Mouse (Mus musculus) lung, embryonic 14.5 days (tissue): ENCODE measurements around the gene Spata9. TPM values are rescaled to one million over a fixed set of nuclear protein-coding genes. Genes with fewer than 3 reads are reported as not detected.
A peak's percentile ranks its signal among the peaks of the same experiment; 100 is the strongest.

ENCODE experiments used
- ATAC-seq: fragments of 200-750 bp; cut with Nextera tagmentation; 2 replicates; pipeline ENCODE4 v1.8.0; 2017; ENCODE audit warnings: mild to moderate bottlenecking, moderate TSS enrichment, moderate library complexity; ENCODE audit not compliant: insufficient read depth
- DNase-seq: peaks from one replicate; pipeline ENCODE4 v3.0.0-alpha.2; 2015
- H3K27ac ChIP-seq: fragments of 300-500 bp; sonication (generic); 2 replicates; pipeline ENCODE4 v1.5.1; 2014; ENCODE audit warnings: low read depth, mild to moderate bottlenecking, moderate library complexity
- H3K27me3 ChIP-seq: fragments of 300-500 bp; sonication (generic); 2 replicates; pipeline ENCODE4 v1.6.1; 2014; ENCODE audit warnings: low read length, control low read depth; ENCODE audit not compliant: insufficient read depth
- H3K36me3 ChIP-seq: fragments of 300-500 bp; sonication (generic); 2 replicates; pipeline ENCODE4 v1.6.1; 2014; ENCODE audit warnings: control low read depth; ENCODE audit not compliant: insufficient read depth
- H3K4me1 ChIP-seq: fragments of 300-500 bp; sonication (generic); 2 replicates; pipeline ENCODE4 v1.6.1; 2014; ENCODE audit warnings: antibody characterized with exemption, control low read depth; ENCODE audit not compliant: insufficient read depth
- H3K4me2 ChIP-seq: fragments of 300-500 bp; sonication (generic); 2 replicates; pipeline ENCODE4 v1.6.1; 2014; ENCODE audit warnings: mild to moderate bottlenecking
- H3K4me3 ChIP-seq: fragments of 300-500 bp; sonication (generic); 2 replicates; pipeline ENCODE4 v1.5.1; 2014; ENCODE audit warnings: low read depth, low read length
- H3K9ac ChIP-seq: fragments of 300-500 bp; sonication (generic); 2 replicates; pipeline ENCODE4 v1.6.1; 2014
- H3K9me3 ChIP-seq: fragments of 300-500 bp; sonication (generic); 2 replicates; pipeline ENCODE4 v1.6.1; 2016; ENCODE audit warnings: low read depth, low read length, control low read depth
- CTCF ChIP-seq: IDR thresholded peaks from 2 replicates; pipeline ENCODE4 v1.5.1; 2016; ENCODE audit warnings: antibody characterized with exemption, low read depth
- WGBS: fragments of 180-500 bp; shearing (Covaris S2); extraction: QIAGEN DNeasy Blood & Tissue Kit; methylation state at CpG from one replicate; pipeline ENCODE4 v1.1.7; 2014; 5-methylcytosine and 5-hydroxymethylcytosine counted together
- polyA plus RNA-seq: library from polyadenylated mRNA; unstranded; fragments of >200 nt; fragmentation: Nextera tagmentation; extraction: Ambion mirVana; gene quantifications from 2 replicates; pipeline ENCODE4 v1.2.1, GENCODE M21; 2014

The Spata9 gene
- polyA plus RNA-seq, 1 experiment from 2014 or later = 0.82 TPM

GRCm38 (mm10) chr13:76018844-76019400 is 52.0 kb downstream of the Spata9 start:
- no peak overlapping the region for H3K9ac ChIP-seq
- TF ChIP-seq CTCF = no peak
- 48% methylated on average over 5 of the region's 5 CpGs for WGBS
- H3K9me3 ChIP-seq = no peaks in the 10 kb centered on the region
- H3K4me1 ChIP-seq = no peaks in the 10 kb centered on the region
- H3K27ac ChIP-seq = no peak overlapping the region
- peak; percentile 4 for DNase-seq
- peak overlapping the region; percentile 65 for H3K4me3 ChIP-seq
- ATAC-seq = peak; percentile 67
- H3K36me3 ChIP-seq = no peaks in the 10 kb centered on the region
- H3K4me2 ChIP-seq = peak overlapping the region; percentile 74
- H3K27me3 ChIP-seq = no peaks in the 10 kb centered on the region

DNA sequence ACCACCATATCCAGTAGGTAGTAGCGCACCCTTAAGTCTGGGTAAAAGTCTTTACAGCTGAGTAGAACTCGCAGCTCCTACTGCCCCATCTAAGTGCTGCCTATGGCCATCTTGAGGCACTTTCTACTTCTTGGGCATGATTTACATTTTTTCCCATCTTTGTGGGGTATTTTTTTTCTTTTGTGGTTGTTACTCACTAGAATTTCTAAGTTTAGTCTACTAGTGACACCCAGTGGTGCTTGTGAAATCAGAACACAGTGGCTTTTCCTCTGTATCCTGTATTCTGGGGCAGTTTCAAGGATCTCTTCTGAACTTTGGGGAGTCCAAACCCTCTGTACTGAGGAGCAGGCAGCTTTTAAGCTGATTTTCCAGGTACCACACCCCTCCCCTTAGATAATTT is 54.8 kb downstream of the Spata9 start:
- 91% methylated on average over 2 of the region's 2 CpGs for WGBS
- Histone ChIP-seq H3K9ac (no peak overlapping the region), H3K27ac (no peak overlapping the region), H3K9me3 (no peaks in the 10 kb centered on the region), H3K4me1 (no peaks in the 10 kb centered on the region), H3K36me3 (no peaks in the 10 kb centered on the region), H3K27me3 (no peaks in the 10 kb centered on the region), H3K4me3 (no peak overlapping the region), H3K4me2 (no peak overlapping the region)
- peak; percentile 71 for DNase-seq
- ATAC-seq = no peak
- TF ChIP-seq CTCF = peak; percentile 36; the same call in 1 of the 2 replicates

DNA sequence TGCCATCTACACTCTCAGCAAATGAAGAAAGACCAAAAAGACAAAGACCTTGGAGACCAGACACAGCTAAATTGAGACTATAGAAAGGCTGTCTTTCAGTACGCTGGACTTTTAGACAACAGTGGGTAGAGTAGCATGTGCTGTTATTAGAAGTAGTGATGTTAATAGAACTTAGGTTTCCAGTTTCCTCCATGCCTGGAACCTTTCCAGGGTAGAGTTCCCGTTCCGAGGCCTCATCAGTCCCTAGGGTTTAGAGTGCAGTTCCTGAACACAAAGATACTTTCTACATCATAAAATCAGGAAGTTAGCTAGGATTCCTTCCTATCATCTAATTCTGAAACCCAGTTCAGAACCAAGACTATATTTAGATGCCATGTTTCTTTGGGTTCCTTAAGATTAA is 57.6 kb downstream of the Spata9 start:
- H3K9me3 ChIP-seq = no peaks in the 10 kb centered on the region
- H3K4me1 ChIP-seq = no peaks in the 10 kb centered on the region
- no peaks in the 10 kb centered on the region for H3K36me3 ChIP-seq
- DNase-seq = peak; percentile 2
- WGBS = 69% methylated on average over 3 of the region's 3 CpGs
- H3K9ac ChIP-seq = no peak overlapping the region
- H3K27ac ChIP-seq = no peak overlapping the region
- TF ChIP-seq CTCF = no peak
- H3K27me3 ChIP-seq = no peaks in the 10 kb centered on the region
- no peak overlapping the region for H3K4me3 ChIP-seq
- H3K4me2 ChIP-seq = no peak overlapping the region
- ATAC-seq = no peak

DNA sequence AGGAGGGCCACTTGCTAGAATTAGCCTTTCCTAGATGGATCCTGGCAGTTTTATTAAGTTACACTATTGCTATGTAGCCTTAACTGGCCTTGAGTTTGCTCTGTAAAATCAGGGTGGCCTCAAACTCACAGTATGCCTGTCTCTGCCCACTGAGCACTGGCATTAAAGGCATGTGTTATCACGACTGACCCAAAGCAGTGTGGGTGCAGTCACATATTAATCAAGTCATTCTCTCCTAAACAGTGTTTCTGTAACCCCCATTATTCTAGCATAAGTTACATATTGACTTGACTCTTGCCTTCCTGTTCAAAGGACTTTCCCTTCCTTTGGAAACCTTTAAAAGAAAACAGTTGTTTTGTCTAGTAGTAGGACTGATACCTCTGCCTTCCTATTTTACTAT is 75.5 kb downstream of the Spata9 start:
- H3K27ac ChIP-seq = no peak overlapping the region
- H3K4me2 ChIP-seq = no peak overlapping the region
- no peak for TF ChIP-seq CTCF
- H3K27me3 ChIP-seq = no peaks in the 10 kb centered on the region
- no peak for ATAC-seq
- no peak for DNase-seq
- no peak overlapping the region for H3K4me3 ChIP-seq
- WGBS = 37% methylated on average over 1 of the region's 1 CpGs
- no peaks in the 10 kb centered on the region for H3K4me1 ChIP-seq
- no peak overlapping the region for H3K9ac ChIP-seq
- no peaks in the 10 kb centered on the region; the same call in 1 of the 2 replicates for H3K9me3 ChIP-seq
- H3K36me3 ChIP-seq = no peaks in the 10 kb centered on the region

DNA sequence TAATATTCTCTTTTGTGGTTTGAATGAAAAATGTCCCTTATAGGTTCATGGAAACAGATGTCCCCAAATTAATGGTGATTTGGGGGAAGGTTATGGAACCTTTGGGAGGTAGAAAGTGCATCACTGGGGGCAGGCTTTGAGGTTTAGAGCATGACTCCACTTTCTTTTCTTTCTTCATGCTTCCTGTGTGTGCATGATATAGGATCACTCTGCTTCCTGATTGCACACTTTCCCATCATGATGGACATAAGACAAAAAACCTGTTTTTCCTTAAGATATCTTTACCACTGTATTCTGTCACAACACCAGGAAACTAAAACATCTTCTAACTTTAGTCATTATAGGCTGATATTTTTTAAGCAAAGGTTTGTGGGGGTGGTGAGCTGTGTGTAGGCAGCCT is 78.0 kb downstream of the Spata9 start:
- Histone ChIP-seq H3K9me3 (no peaks in the 10 kb centered on the region; the same call in 1 of the 2 replicates), H3K4me2 (no peak overlapping the region), H3K27ac (no peak overlapping the region), H3K9ac (no peak overlapping the region), H3K36me3 (no peaks in the 10 kb centered on the region), H3K4me1 (no peaks in the 10 kb centered on the region), H3K27me3 (no peaks in the 10 kb centered on the region), H3K4me3 (no peak overlapping the region)
- no peak for DNase-seq
- no peak for ATAC-seq
- no peak for TF ChIP-seq CTCF

Other genes starting within 250 kb of the Spata9 start
- gene Glrx, start 127.3 kb upstream of the Spata9 start, polyA plus RNA-seq = 35.9 and 43.8 TPM in 2 replicates
- 49.2 and 52.4 TPM in 2 replicates for gene Rhobtb3, start 23.2 kb upstream of the Spata9 start, polyA plus RNA-seq
- gene Rfesd, start 51.6 kb downstream of the Spata9 start, polyA plus RNA-seq = 18.4 and 19.5 TPM in 2 replicates
- 0.13 TPM in 1 of 2 replicates, not detected in the other for gene Gpr150, start 89.8 kb downstream of the Spata9 start, polyA plus RNA-seq
- gene Arsk, start 131.5 kb downstream of the Spata9 start, polyA plus RNA-seq = 7.6 and 8.1 TPM in 2 replicates
- 19.8 and 22.1 TPM in 2 replicates for gene Ttc37, start 131.6 kb downstream of the Spata9 start, polyA plus RNA-seq